Mouse (Mus musculus): Measurements from ENCODE around the gene Pth. TPM values are rescaled to one million over a fixed set of nuclear protein-coding genes. Genes with fewer than 3 reads are reported as not detected.

Pth gene
- total RNA-seq, 2 experiments from 2014 or later: not detected

DNA sequence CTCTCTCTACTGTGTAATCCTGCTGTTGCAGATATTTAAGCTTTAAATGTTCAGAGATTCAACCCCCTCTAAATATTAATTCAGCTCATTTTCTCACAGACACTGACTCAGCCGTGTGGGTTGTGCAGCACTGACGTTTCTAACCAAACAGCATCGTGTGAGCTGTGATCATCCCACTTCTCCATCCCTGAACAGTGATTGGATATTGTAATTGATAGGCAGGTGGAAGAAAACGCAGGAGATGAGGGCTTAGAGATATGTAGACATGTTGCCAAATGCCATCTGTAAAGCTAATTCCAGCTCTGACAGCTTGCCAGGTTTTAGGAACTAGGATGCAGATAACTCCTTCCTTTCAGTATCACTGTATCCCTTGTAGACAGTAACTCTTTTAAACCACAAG lies 41.1 kb downstream of the Pth start:
- peak; percentile 16 to 29 for DNase-seq (ENCODE audit: extremely low spot score in 1 of 2, low spot score in 1 of 2)

Other genes with a start within 250 kb of the Pth start
- gene Arntl, start 181.1 kb downstream of the Pth start, total RNA-seq (2021): 10 to 100 TPM; 31.1 to 32.0 TPM
- gene Btbd10, start 19.2 kb downstream of the Pth start, total RNA-seq (2021): 10 to 100 TPM; 59.3 to 66.3 TPM
- 100 to 1,000 TPM in 1 of 2 experiments, 10 to 100 TPM in 1; 95.7 to 112 TPM for gene Far1, start 125.3 kb upstream of the Pth start, total RNA-seq (2021)

Data from layer of hippocampus, postnatal 25 days (tissue).